Mouse (Mus musculus): ENCODE data around the gene Skint10.

Skint10 gene

GRCm38 (mm10) chr4:112774766-112775165, at the start of gene Skint10:
TSS of gene Skint10 (minus strand) at chr4:112774866.
- DNase-seq, result no peak

DNA sequence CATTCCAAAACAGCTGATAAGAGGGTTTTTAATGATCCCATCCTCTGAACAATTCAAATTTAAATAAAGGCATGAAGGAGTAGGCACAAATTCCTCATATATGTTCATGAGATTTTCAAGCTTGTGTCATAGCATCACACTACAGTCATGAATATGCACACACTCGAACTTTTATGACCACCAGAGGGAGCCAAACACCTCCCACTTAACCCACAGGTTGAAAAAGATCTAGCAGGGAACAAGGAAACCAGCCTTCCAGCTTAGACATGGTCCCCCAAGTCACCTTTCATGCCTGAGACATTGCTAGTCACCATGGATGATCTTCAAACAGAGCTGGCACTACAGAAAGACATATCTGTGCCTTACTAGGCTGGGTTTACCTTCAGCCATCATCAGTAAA, 16.0 kb upstream of the Skint10 start:
- no peak for DNase-seq

Data from thymus, postnatal 36 days (tissue).